Mouse (Mus musculus) lung, embryonic 16.5 days (tissue): ENCODE data around the gene Pabpn1. TPM values are rescaled to one million over a fixed set of nuclear protein-coding genes. Genes with fewer than 3 reads are reported as not detected.

Experiments
- ATAC-seq: fragments of 200-750 bp; cut with Nextera tagmentation; 2 replicates; pipeline ENCODE4 v1.8.0; 2017; ENCODE audit warnings: low read depth, mild to moderate bottlenecking, moderate library complexity
- H3K27ac ChIP-seq: fragments of 300-500 bp; sonication (generic); 2 replicates; pipeline ENCODE4 v1.5.1; 2014; ENCODE audit warnings: mild to moderate bottlenecking, control low read depth, low read length
- H3K27me3 ChIP-seq: fragments of 300-500 bp; sonication (generic); 2 replicates; pipeline ENCODE4 v1.6.1; 2014; ENCODE audit warnings: low read depth, low read length, mixed read lengths; ENCODE audit not compliant: control insufficient read depth, insufficient read depth
- H3K36me3 ChIP-seq: fragments of 300-500 bp; sonication (generic); 2 replicates; pipeline ENCODE4 v1.6.1; 2014; ENCODE audit warnings: low read length; ENCODE audit not compliant: control insufficient read depth, insufficient read depth
- H3K4me1 ChIP-seq: fragments of 300-500 bp; sonication (generic); replicated peaks from 2 replicates; pipeline ENCODE4 v1.6.1; 2014; ENCODE audit warnings: low read length, mixed read lengths; ENCODE audit not compliant: control insufficient read depth, insufficient read depth
- H3K4me2 ChIP-seq: fragments of 300-500 bp; sonication (generic); 2 replicates; pipeline ENCODE4 v1.6.1; 2014; ENCODE audit warnings: low read depth, low read length, control low read depth
- H3K4me3 ChIP-seq: fragments of 300-500 bp; sonication (generic); 2 replicates; pipeline ENCODE4 v1.5.1; 2014; ENCODE audit warnings: mild to moderate bottlenecking, low read length, control low read depth
- H3K9ac ChIP-seq: fragments of 300-500 bp; sonication (generic); 2 replicates; pipeline ENCODE4 v1.6.1; 2014; ENCODE audit warnings: low read length, control low read depth
- H3K9me3 ChIP-seq: fragments of 300-500 bp; sonication (generic); 2 replicates; pipeline ENCODE4 v1.6.1; 2016; ENCODE audit warnings: low read length; ENCODE audit not compliant: control insufficient read depth
- WGBS: fragments of 180-500 bp; shearing (Covaris S2); extraction: QIAGEN DNeasy Blood & Tissue Kit; methylation state at CpG from one replicate; pipeline ENCODE4 v1.1.7; 2014; 5-methylcytosine and 5-hydroxymethylcytosine counted together
- polyA plus RNA-seq: library from polyadenylated mRNA; unstranded; fragments of >200 nt; fragmentation: Nextera tagmentation; extraction: Ambion mirVana; gene quantifications from 2 replicates; pipeline ENCODE4 v1.2.1, GENCODE M21; 2015

Gene Pabpn1
- polyA plus RNA-seq: 89.1 and 92.8 TPM in 2 replicates

DNA sequence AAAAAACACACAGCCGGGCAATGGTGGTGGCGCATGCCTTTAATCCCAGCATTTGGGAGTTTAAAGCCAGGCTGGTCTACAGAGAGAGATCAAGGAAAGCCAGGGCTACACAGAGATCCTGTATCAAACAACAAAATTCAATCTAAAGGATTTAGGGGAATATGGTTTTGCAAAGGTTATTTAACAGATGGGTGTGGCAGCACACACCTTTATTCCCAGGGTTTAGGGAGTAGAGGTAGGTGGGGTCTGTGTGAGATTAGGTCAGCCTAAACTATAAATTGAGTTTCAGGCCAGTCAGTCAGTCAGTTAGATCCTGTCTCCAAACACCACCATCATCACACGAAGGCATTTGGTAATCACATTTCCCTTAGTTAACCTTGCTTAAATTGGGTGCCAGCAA is at the start of gene Pabpn1:
Pabpn1 (plus strand) TSS at position 301 of the 400 bp plus-strand sequence.
- Histone ChIP-seq H3K27me3 (no peaks in the 10 kb centered on the region), H3K36me3 (peaks cover 13% of the 10 kb centered on the region), H3K27ac (peak within 1 kb of the TSS; percentile 86), H3K9ac (peak within 1 kb of the TSS; percentile 67), H3K4me3 (peak within 1 kb of the TSS; percentile 93), H3K4me1 (peaks cover 9% of the 10 kb centered on the region; the same call in 1 of the 2 replicates), H3K4me2 (peak within 1 kb of the TSS; percentile 54), H3K9me3 (no peaks in the 10 kb centered on the region)
- ATAC-seq: no peak
- 92% methylated on average over 3 of the region's 3 CpGs for WGBS

DNA sequence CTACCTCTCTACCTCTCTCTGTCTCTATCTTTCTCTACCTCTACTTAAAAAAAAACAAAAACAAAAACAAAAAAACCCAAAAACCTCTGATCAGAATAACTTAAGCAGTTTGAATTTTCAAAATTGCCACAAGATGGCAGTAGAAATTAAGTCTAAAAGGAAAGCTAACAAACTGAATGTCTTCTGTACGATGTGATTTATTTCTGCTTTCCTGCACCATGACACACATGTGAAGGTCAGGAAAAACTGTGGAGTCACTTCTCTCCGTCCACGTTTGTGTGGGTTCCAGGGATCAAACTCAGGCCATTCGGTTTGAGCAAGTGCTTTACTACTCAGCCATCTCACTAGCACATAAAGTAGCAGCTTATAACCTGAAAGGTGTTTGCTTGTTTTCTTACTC is 48.8 kb upstream of the Pabpn1 start:
- no peaks in the 10 kb centered on the region for H3K4me1 ChIP-seq
- H3K36me3 ChIP-seq: no peaks in the 10 kb centered on the region
- no peak overlapping the region for H3K9ac ChIP-seq
- no peak overlapping the region for H3K4me3 ChIP-seq
- WGBS: under 1% methylated on average over 4 of the region's 4 CpGs
- no peak overlapping the region for H3K4me2 ChIP-seq
- no peak for ATAC-seq
- H3K9me3 ChIP-seq: no peaks in the 10 kb centered on the region
- no peak overlapping the region for H3K27ac ChIP-seq
- no peaks in the 10 kb centered on the region for H3K27me3 ChIP-seq

DNA sequence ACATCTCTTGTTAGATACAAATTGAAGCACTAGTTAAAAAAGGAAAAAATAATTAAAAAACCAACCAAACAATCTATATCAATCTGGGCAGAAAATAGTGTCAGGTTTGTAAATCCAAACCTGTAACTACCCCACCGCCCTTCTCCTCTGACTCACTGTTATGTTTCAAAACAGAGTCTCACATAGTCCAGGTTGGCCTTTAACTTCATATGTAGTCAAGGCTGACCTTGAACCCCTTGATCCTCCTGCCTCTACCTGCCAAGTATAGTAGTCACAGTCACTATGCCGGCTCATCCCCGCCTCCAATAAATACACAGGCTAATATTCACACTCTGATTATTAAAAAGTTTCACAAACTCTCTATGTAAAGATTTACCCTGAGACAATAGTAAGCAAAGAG is 36.6 kb upstream of the Pabpn1 start:
- WGBS: 88% methylated on average over 3 of the region's 3 CpGs
- Histone ChIP-seq H3K9ac (no peak overlapping the region), H3K4me1 (no peaks in the 10 kb centered on the region), H3K27ac (no peak overlapping the region), H3K4me2 (no peak overlapping the region), H3K9me3 (no peaks in the 10 kb centered on the region), H3K4me3 (no peak overlapping the region), H3K27me3 (no peaks in the 10 kb centered on the region), H3K36me3 (peaks cover 20% of the 10 kb centered on the region; the same call in 1 of the 2 replicates)
- ATAC-seq: no peak

DNA sequence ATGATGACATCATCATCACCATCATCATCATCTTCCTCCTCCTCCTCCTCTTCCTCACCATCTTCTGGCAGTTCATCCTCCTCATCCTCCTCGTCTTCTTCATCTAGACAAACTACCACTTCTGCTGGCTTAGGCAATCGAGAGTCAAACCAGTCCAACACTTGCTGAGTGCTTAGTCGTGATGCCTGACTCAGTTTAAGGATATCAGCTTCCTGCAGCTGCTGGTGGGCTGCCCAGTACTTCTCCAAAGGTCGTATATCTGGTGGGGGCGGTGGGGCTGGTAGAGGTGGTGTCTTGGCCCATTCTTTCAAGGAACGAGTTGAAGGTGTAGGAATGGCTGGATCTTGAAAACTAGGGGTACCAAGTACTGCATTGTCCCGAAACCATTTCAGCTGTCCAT is 35.6 kb upstream of the Pabpn1 start:
- Histone ChIP-seq H3K27me3 (no peaks in the 10 kb centered on the region), H3K9ac (no peak overlapping the region), H3K9me3 (no peaks in the 10 kb centered on the region), H3K36me3 (peaks cover 20% of the 10 kb centered on the region; the same call in 1 of the 2 replicates), H3K4me1 (no peaks in the 10 kb centered on the region), H3K4me2 (no peak overlapping the region), H3K4me3 (no peak overlapping the region), H3K27ac (no peak overlapping the region)
- no peak for ATAC-seq
- WGBS: 84% methylated on average over 7 of the region's 7 CpGs

DNA sequence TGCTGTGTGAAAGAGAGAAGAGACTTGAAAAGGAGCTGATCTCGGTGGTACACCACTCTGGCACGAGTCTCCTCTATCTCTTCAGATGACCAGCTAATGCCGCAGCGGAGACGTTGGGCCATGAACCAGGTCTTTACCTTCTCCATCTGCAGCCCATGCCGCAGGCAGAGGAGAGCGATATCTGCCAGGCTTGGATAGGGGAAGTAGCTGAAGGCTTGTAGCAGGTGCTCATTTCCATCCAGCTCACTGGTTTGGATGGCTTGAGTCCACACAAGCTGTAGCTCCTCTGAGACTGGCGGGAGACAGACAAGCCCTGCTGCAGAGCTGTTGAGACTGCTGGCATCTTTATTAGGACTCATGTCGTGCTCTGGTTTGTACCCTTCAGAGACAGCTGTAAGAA is 34.4 kb upstream of the Pabpn1 start:
- ATAC-seq: no peak
- H3K36me3 ChIP-seq: peaks cover 20% of the 10 kb centered on the region; the same call in 1 of the 2 replicates
- WGBS: 92% methylated on average over 9 of the region's 9 CpGs
- H3K27ac ChIP-seq: no peak overlapping the region
- no peaks in the 10 kb centered on the region for H3K27me3 ChIP-seq
- no peaks in the 10 kb centered on the region for H3K4me1 ChIP-seq
- no peaks in the 10 kb centered on the region for H3K9me3 ChIP-seq
- no peak overlapping the region for H3K4me3 ChIP-seq
- no peak overlapping the region for H3K4me2 ChIP-seq
- no peak overlapping the region for H3K9ac ChIP-seq

DNA sequence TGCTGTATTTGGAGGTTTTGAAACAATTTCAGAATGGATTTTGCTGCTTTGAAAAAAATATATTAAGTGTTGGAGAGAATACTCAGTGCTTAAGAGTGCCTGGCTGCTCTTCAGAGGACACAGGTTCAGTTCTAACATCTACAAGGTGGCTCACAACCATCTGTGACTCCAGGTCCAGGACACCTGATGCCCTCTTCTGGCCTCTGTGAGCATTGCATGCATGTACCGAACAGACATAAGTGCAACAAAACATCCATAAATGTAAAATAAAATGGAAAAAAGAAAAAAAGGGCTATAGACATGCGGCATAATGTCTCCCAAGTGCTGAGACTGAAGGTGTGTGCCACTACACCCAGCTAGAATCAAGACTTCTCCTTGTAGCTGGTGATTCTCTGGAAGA is 31.8 kb upstream of the Pabpn1 start:
- Histone ChIP-seq H3K4me1 (peaks cover 3% of the 10 kb centered on the region; the same call in 1 of the 2 replicates), H3K4me3 (no peak overlapping the region), H3K27ac (no peak overlapping the region), H3K9ac (no peak overlapping the region), H3K9me3 (no peaks in the 10 kb centered on the region), H3K36me3 (peaks cover 14% of the 10 kb centered on the region; the same call in 1 of the 2 replicates), H3K27me3 (no peaks in the 10 kb centered on the region), H3K4me2 (no peak overlapping the region)
- ATAC-seq: no peak
- 39% methylated on average over 2 of the region's 2 CpGs for WGBS

DNA sequence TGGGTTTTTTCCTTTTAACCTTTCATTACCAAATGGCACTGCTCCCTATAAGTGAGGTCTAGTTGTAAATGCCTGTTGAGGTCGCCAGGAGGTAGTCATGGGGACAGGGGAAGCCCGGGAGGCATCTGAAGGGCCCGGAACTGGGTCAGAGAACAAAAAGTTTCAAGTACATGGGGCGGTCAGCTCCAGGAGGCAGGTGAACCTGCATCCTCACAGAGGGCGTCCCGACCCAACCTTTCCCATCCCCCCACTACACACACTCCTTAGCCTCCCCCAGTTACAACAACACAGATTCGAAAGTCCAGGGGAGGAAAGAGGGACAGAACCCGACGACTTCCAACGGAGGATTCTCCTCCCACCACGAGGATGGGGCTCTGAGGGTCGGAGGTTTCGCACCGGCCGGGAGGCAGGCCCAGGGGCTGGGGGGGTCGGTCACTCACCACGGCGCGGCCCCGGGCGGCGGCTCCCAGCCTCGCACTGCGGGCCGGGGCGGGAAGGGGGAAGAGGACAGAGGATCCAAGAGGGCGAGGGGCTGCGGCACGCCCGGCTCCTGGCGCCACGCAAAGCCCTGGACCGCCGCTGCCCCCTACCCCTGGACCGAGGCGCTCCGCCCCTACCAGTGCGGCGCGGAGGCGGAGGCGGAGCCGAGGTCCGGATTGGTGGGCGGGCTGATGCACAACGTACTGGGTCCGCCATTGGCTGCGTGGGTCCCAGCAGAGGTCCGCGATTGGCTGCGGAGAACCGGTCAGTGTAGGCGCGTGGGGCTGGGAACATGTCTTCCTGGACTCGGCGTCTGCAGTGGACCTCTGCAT is 28.6 kb upstream of the Pabpn1 start:
- peak; percentile 100 for ATAC-seq
- Histone ChIP-seq H3K36me3 (no peaks in the 10 kb centered on the region), H3K4me3 (peak overlapping the region; percentile 95)

DNA sequence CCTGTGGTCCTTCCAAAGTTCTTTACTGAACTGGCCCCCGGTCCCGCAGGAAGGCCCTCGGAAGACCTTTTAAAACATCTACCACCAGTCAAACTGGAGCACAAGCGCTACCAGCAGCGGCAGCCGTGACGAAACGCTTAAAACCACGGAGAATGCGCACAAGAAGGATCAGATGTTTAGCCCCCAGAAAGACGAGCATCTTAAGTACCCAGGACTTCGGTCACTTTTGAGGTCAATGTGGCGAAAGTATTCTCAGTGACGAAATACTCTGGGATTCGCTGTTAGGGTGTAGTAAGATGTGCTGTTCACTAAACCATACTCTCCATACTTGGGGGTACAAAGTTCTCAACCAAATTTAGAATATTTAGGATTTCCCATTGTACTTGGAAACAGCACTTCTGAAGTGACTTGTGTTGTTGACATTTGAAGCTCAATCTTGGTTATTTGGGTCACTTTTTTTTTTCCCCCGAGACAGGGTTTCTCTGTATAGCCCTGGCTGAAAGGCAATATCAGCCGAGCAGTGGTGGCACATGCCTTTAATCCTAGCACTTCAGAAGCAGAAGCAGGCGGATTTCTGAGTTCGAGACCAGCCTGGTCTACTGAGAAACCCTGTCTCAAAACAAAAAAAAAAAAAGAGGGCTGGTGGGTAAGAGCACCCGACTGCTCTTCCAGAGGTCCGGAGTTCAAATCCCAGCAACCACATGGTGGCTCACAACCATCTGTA is 27.8 kb upstream of the Pabpn1 start:
- peak overlapping the region; percentile 98 for H3K9ac ChIP-seq
- peaks cover 3% of the 10 kb centered on the region; the same call in 1 of the 2 replicates for H3K4me1 ChIP-seq
- no peaks in the 10 kb centered on the region; the same call in 1 of the 2 replicates for H3K9me3 ChIP-seq
- peak overlapping the region; percentile 56 for H3K27ac ChIP-seq
- peak overlapping the region; percentile 87 for H3K4me2 ChIP-seq
- peak; percentile 23; the same call in 1 of the 2 replicates for ATAC-seq
- H3K4me3 ChIP-seq: peak overlapping the region; percentile 95
- WGBS: 13% methylated on average over 21 of the region's 21 CpGs
- H3K36me3 ChIP-seq: no peaks in the 10 kb centered on the region
- no peaks in the 10 kb centered on the region for H3K27me3 ChIP-seq

More for the DNA sequence above, 28.6 kb upstream of the Pabpn1 start:
- H3K9ac ChIP-seq: peak overlapping the region; percentile 98
- no peaks in the 10 kb centered on the region for H3K27me3 ChIP-seq
- peaks cover 3% of the 10 kb centered on the region; the same call in 1 of the 2 replicates for H3K4me1 ChIP-seq
- H3K9me3 ChIP-seq: no peaks in the 10 kb centered on the region; the same call in 1 of the 2 replicates
- H3K4me2 ChIP-seq: peak overlapping the region; percentile 87
- WGBS: under 1% methylated on average over 49 of the region's 56 CpGs
- H3K27ac ChIP-seq: peak overlapping the region; percentile 86

DNA sequence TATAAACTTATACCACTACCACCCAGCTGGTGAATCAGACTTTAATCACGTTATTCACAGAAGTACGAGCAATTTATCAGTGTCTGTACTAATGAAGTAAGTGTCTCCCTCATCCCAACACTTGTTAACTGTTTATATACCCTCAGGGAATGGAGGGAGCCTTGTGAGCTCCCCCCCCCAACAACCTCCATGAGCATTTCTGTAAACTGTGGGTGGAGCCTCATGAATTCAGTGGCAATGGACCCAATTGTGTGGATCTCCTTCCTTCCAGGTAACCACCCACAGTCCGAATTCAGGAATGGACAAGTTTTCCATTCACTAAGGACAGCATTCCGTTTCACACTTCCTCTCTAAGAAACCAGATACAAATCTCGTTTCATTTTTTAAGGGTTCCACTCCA is 26.7 kb upstream of the Pabpn1 start:
- H3K9ac ChIP-seq: no peak overlapping the region
- 70% methylated on average over 5 of the region's 5 CpGs for WGBS
- H3K4me3 ChIP-seq: no peak overlapping the region
- no peaks in the 10 kb centered on the region for H3K36me3 ChIP-seq
- H3K27me3 ChIP-seq: no peaks in the 10 kb centered on the region
- H3K4me2 ChIP-seq: no peak overlapping the region
- H3K9me3 ChIP-seq: no peaks in the 10 kb centered on the region; the same call in 1 of the 2 replicates
- H3K4me1 ChIP-seq: peaks cover 3% of the 10 kb centered on the region; the same call in 1 of the 2 replicates
- no peak overlapping the region for H3K27ac ChIP-seq
- no peak for ATAC-seq
